Mouse (Mus musculus) forebrain, embryonic 11.5 days (tissue): ENCODE data around the gene Wasf3. TPM values are rescaled to one million over a fixed set of nuclear protein-coding genes. Genes with fewer than 3 reads are reported as not detected.

Source experiments
- ATAC-seq: fragments of 200-750 bp; cut with Nextera tagmentation; replicated peaks from 2 replicates; pipeline ENCODE4 v1.8.0; 2017; ENCODE audit warnings: moderate TSS enrichment; ENCODE audit not compliant: low FRiP score
- DNase-seq: peaks from one replicate; pipeline ENCODE4 v3.0.0-alpha.2; 2017; ENCODE audit warnings: low spot score
- H3K27ac ChIP-seq: fragments of 300-500 bp; sonication (generic); 2 replicates; pipeline ENCODE4 v1.5.1; 2014; ENCODE audit warnings: low read depth, low read length
- H3K27me3 ChIP-seq: fragments of 300-500 bp; sonication (generic); 2 replicates; pipeline ENCODE4 v1.6.1; 2014; ENCODE audit warnings: mild to moderate bottlenecking, low read length, mixed read lengths; ENCODE audit not compliant: control insufficient read depth, insufficient read depth
- H3K36me3 ChIP-seq: fragments of 300-500 bp; sonication (generic); 2 replicates; pipeline ENCODE4 v1.6.1; 2014; ENCODE audit warnings: mild to moderate bottlenecking, low read length, moderate library complexity, mixed read lengths; ENCODE audit not compliant: control insufficient read depth, insufficient read depth
- H3K4me1 ChIP-seq: fragments of 300-500 bp; sonication (generic); replicated peaks from 2 replicates; pipeline ENCODE4 v1.6.1; 2014; ENCODE audit warnings: low read length, mixed read lengths; ENCODE audit not compliant: control insufficient read depth, insufficient read depth
- H3K4me2 ChIP-seq: fragments of 300-500 bp; sonication (generic); 2 replicates; pipeline ENCODE4 v1.6.1; 2014; ENCODE audit warnings: low read depth, mild to moderate bottlenecking, low read length, moderate library complexity, mixed read lengths; ENCODE audit not compliant: severe bottlenecking
- H3K4me3 ChIP-seq: fragments of 300-500 bp; sonication (generic); 2 replicates; pipeline ENCODE4 v1.5.1; 2014; ENCODE audit warnings: low read depth, low read length
- H3K9ac ChIP-seq: fragments of 300-500 bp; sonication (generic); 2 replicates; pipeline ENCODE4 v1.6.1; 2014; ENCODE audit warnings: low read length
- H3K9me3 ChIP-seq: fragments of 300-500 bp; sonication (generic); 2 replicates; pipeline ENCODE4 v1.6.1; 2016; ENCODE audit warnings: low read length, mixed read lengths; ENCODE audit not compliant: control insufficient read depth
- WGBS: fragments of 180-500 bp; shearing (Covaris S2); extraction: QIAGEN DNeasy Blood & Tissue Kit; methylation state at CpG from one replicate; pipeline ENCODE4 v1.1.7; 2014; 5-methylcytosine and 5-hydroxymethylcytosine counted together
- polyA plus RNA-seq: library from polyadenylated mRNA; unstranded; fragments of >200 nt; fragmentation: Nextera tagmentation; extraction: Ambion mirVana; gene quantifications from 2 replicates; pipeline ENCODE4 v1.2.1, GENCODE M21; 2014

The Wasf3 gene
- polyA plus RNA-seq, 1 experiment from 2014 or later = 5.1 TPM

GRCm38 (mm10) chr5:146360386-146360785, 24.4 kb upstream of the Wasf3 start:
- ATAC-seq (no peak), DNase-seq (peak; percentile 65)
- no peaks in the 10 kb centered on the region for H3K4me1 ChIP-seq
- H3K4me3 ChIP-seq = no peak overlapping the region
- H3K27me3 ChIP-seq = no peaks in the 10 kb centered on the region
- H3K36me3 ChIP-seq = no peaks in the 10 kb centered on the region
- H3K9ac ChIP-seq = no peak overlapping the region
- WGBS = 38% methylated on average over 10 of the region's 10 CpGs
- H3K4me2 ChIP-seq = no peak overlapping the region
- no peaks in the 10 kb centered on the region for H3K9me3 ChIP-seq
- H3K27ac ChIP-seq = no peak overlapping the region

- H3K4me2 ChIP-seq = no peak overlapping the region
- WGBS = 87% methylated on average over 9 of the region's 9 CpGs
- peak; percentile 38 for DNase-seq
Measured at GRCm38 (mm10) chr5:146362711-146363110, 22.1 kb upstream of the Wasf3 start.

GRCm38 (mm10) chr5:146368356-146368755, 16.4 kb upstream of the Wasf3 start:
- Histone ChIP-seq H3K4me2 (no peak overlapping the region), H3K4me1 (no peaks in the 10 kb centered on the region), H3K27ac (no peak overlapping the region), H3K9ac (no peak overlapping the region), H3K9me3 (no peaks in the 10 kb centered on the region), H3K4me3 (no peak overlapping the region), H3K36me3 (no peaks in the 10 kb centered on the region), H3K27me3 (no peaks in the 10 kb centered on the region)
- WGBS = 69% methylated on average over 2 of the region's 2 CpGs
- ATAC-seq = no peak
- no peak for DNase-seq

More at GRCm38 (mm10) chr5:146362711-146363110, 22.1 kb upstream of the Wasf3 start:
- Histone ChIP-seq H3K27ac (no peak overlapping the region), H3K36me3 (no peaks in the 10 kb centered on the region), H3K4me1 (no peaks in the 10 kb centered on the region), H3K27me3 (no peaks in the 10 kb centered on the region), H3K9ac (no peak overlapping the region), H3K9me3 (no peaks in the 10 kb centered on the region), H3K4me3 (no peak overlapping the region)
- ATAC-seq = no peak

GRCm38 (mm10) chr5:146368971-146369370, 15.8 kb upstream of the Wasf3 start:
- no peak for ATAC-seq
- Histone ChIP-seq H3K27ac (no peak overlapping the region), H3K27me3 (no peaks in the 10 kb centered on the region), H3K9ac (no peak overlapping the region), H3K9me3 (no peaks in the 10 kb centered on the region), H3K4me2 (no peak overlapping the region), H3K36me3 (no peaks in the 10 kb centered on the region), H3K4me1 (no peaks in the 10 kb centered on the region), H3K4me3 (no peak overlapping the region)
- DNase-seq = no peak
- WGBS = 96% methylated on average over 13 of the region's 13 CpGs

- Histone ChIP-seq H3K9me3 (no peaks in the 10 kb centered on the region), H3K4me2 (no peak overlapping the region), H3K36me3 (no peaks in the 10 kb centered on the region), H3K27me3 (no peaks in the 10 kb centered on the region), H3K27ac (no peak overlapping the region), H3K4me3 (no peak overlapping the region), H3K4me1 (no peaks in the 10 kb centered on the region), H3K9ac (no peak overlapping the region)
- no peak for ATAC-seq
- 91% methylated on average over 8 of the region's 8 CpGs for WGBS
- DNase-seq = peak; percentile 4
Measured at GRCm38 (mm10) chr5:146370794-146371193, 14.0 kb upstream of the Wasf3 start.

- no peak overlapping the region for H3K27ac ChIP-seq
- H3K4me1 ChIP-seq = no peaks in the 10 kb centered on the region
- H3K36me3 ChIP-seq = no peaks in the 10 kb centered on the region
- H3K9me3 ChIP-seq = no peaks in the 10 kb centered on the region
- DNase-seq (peak; percentile 30), ATAC-seq (no peak)
- no peak overlapping the region for H3K4me2 ChIP-seq
- H3K27me3 ChIP-seq = no peaks in the 10 kb centered on the region
- no peak overlapping the region for H3K9ac ChIP-seq
- no peak overlapping the region for H3K4me3 ChIP-seq
- WGBS = 84% methylated on average over 11 of the region's 11 CpGs
Measured at GRCm38 (mm10) chr5:146373238-146373637, 11.5 kb upstream of the Wasf3 start.

GRCm38 (mm10) chr5:146376601-146377000, 8.2 kb upstream of the Wasf3 start:
- peak; percentile 51 for DNase-seq

GRCm38 (mm10) chr5:146380041-146380440, 4.7 kb upstream of the Wasf3 start:
- WGBS = 84% methylated on average over 8 of the region's 8 CpGs
- no peak overlapping the region for H3K27ac ChIP-seq
- no peaks in the 10 kb centered on the region for H3K4me1 ChIP-seq
- H3K36me3 ChIP-seq = no peaks in the 10 kb centered on the region
- H3K9ac ChIP-seq = no peak overlapping the region
- ATAC-seq (no peak), DNase-seq (no peak)
- no peak overlapping the region for H3K4me2 ChIP-seq
- H3K4me3 ChIP-seq = no peak overlapping the region
- H3K27me3 ChIP-seq = no peaks in the 10 kb centered on the region
- no peaks in the 10 kb centered on the region for H3K9me3 ChIP-seq

More at GRCm38 (mm10) chr5:146376601-146377000, 8.2 kb upstream of the Wasf3 start:
- Histone ChIP-seq H3K36me3 (no peaks in the 10 kb centered on the region), H3K4me3 (no peak overlapping the region), H3K4me1 (no peaks in the 10 kb centered on the region), H3K27ac (no peak overlapping the region), H3K9ac (no peak overlapping the region), H3K27me3 (no peaks in the 10 kb centered on the region), H3K4me2 (no peak overlapping the region), H3K9me3 (no peaks in the 10 kb centered on the region)
- 80% methylated on average over 4 of the region's 4 CpGs for WGBS
- no peak for ATAC-seq

GRCm38 (mm10) chr5:146382268-146382667, 2.5 kb upstream of the Wasf3 start:
- Histone ChIP-seq H3K36me3 (no peaks in the 10 kb centered on the region; the same call in 1 of the 2 replicates), H3K27me3 (no peaks in the 10 kb centered on the region), H3K4me2 (no peak overlapping the region), H3K9ac (no peak overlapping the region), H3K9me3 (peaks cover 4% of the 10 kb centered on the region; the same call in 1 of the 2 replicates), H3K27ac (no peak overlapping the region), H3K4me1 (no peaks in the 10 kb centered on the region; the same call in 1 of the 2 replicates), H3K4me3 (no peak overlapping the region)
- DNase-seq = peak; percentile 53
- 82% methylated on average over 3 of the region's 3 CpGs for WGBS
- ATAC-seq = no peak
